Mouse (Mus musculus): Measurements from ENCODE around the gene Csnk1g2.

The Csnk1g2 gene

GRCm38 (mm10) chr10:80665459-80665858 lies 42.8 kb downstream of the Csnk1g2 start:
- in situ Hi-C loops (cut with MseI, MboI): no loop called here

DNA sequence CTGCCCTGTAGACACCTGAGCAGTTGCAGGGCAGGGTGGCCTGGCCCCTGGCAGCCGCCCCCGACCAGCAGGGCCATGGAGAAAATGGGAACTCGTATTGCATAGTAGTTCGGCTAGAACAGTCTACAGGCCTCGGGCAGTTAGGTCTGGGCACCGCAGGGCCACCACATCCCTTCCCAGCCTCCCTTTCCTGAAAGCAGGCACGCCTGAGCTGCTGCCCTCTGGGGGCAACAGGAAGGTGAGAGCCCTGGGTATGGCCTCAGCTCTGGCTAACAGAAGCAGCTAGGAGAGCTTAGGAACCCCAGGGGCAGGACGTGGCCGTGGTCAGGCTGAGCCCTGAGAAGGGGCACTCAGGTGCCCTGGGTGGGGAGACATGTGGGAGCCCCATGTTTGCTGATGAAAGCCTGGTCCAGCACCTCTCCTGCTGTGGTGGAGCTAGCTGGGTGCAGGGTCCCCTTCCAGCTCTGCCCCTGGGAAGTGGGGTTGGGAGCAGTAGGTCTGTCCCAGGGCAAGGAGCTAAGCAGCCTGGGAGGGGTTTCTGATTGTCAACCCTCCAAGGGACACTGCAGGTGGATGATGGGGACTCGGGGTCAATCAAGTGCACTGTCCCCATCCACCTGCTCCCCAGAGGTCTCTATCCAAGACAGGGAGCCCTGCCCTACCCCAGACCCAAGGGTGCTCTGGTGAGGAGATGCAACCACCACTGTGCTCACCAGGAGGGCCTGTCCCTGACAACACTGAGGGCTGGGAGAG lies 43.5 kb downstream of the Csnk1g2 start:
- in situ Hi-C loops (cut with MseI, MboI): no loop called here

GRCm38 (mm10) chr10:80666837-80667412 lies 44.3 kb downstream of the Csnk1g2 start:
- in situ Hi-C loops (cut with MseI, MboI): no loop called here

DNA sequence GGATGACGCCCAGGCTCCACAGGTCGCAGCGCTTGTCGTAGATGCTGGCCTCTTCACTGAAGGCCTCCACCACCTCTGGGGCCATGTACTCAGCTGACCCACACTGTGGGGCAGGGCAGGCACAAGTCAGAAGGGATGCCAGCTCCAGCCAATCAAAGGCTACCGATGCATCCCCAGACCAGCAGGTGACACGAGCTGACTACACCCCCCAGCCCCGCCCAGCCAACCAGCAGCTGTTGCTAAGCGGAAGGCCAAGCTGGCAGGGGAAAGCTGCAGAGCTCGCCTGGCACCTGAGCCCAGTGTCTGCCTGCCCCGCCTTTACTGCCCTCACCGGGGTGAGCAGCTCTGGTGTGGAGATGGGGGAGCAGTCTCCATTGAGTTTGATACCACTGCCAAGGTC lies 46.0 kb downstream of the Csnk1g2 start:
- in situ Hi-C loops (cut with MseI, MboI): no loop called here

- in situ Hi-C loops (cut with MseI, MboI): no loop called here
These were observed 46.4 kb downstream of the Csnk1g2 start for GRCm38 (mm10) chr10:80669018-80669417.

DNA sequence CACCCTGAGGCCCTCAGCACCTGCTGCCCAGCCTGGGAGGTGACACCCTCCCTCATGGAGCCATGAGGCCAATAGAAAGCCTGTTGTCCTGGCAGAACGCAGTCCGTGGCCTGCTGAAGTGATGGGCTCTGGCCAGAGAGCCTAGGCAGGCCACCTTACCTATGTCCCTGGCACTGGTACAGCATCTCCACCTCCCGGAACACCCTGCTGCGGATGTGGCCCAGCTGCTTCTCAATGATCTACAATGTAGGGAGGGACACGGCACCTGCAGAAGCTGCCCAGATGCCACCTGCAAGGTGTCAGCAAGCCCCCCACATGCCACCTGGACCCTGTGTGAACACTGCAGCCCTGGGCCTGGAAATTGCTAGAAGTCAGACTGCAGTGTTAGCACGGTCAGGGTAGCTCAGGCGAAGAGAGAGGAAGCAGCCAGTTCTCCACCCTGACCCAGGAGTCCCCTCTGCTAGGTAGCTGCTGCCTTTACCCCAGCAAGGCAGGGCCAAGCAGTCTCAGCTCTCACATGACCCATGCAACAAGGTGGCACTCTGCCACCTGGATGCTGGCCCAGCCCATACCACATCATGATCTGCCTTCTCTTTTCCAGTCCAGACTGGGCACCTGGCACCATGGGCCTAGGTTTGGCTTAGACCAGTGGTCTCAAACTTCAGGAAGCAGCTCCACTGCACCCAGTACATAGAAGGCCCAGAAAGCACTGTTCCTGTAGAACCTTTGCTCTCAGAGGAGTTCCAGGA lies 47.3 kb downstream of the Csnk1g2 start:
- in situ Hi-C loops (cut with MseI, MboI): no loop called here

DNA sequence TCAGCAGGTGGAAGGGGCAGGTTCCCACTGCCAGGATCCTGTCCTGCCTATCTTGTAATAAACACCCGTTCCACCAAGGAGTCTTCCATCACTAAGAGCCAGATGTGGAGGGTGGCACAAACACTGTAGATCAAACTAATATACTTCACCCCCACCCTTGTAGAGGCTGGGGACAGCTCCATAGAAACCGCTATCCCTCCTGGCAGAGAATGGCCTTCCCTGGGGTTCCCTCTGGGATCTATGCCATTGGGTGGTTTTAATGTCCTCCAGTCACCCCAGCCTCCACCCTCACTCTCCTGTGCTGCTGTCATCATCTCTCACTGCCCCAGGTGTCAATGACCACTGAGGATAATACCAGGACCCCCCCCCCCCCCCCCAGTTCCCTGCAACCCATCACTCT lies 47.9 kb downstream of the Csnk1g2 start:
- in situ Hi-C loops (cut with MseI, MboI): no loop called here

- in situ Hi-C loops (cut with MseI, MboI): no loop called here
These were observed 48.6 kb downstream of the Csnk1g2 start for GRCm38 (mm10) chr10:80671251-80671650.

GRCm38 (mm10) chr10:80671936-80672690 lies 49.5 kb downstream of the Csnk1g2 start:
- in situ Hi-C loops (cut with MseI, MboI): no loop called here

DNA sequence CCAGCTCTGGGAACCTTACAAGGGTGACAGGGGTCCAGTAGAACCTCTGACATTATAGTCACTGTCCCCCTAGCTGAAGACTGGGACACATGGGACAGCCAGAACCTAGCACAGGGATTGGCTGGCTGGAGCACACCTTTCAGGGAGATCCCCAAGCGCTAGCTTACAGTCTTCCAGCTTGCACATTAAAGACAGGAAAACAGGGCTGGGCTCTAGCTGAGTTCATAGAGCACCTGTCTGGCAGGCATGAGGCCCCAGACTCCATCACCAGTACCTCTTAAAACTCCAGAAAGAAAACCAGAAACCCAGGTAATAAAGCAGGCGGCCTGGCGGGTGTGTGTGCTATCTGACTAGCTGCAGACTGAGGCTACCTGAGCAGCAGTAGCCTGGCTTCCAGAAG lies 51.1 kb downstream of the Csnk1g2 start:
- in situ Hi-C loops (cut with MseI, MboI): no loop called here

- in situ Hi-C loops (cut with MseI, MboI): no loop called here
These were observed 51.6 kb downstream of the Csnk1g2 start for GRCm38 (mm10) chr10:80674161-80674711.

DNA sequence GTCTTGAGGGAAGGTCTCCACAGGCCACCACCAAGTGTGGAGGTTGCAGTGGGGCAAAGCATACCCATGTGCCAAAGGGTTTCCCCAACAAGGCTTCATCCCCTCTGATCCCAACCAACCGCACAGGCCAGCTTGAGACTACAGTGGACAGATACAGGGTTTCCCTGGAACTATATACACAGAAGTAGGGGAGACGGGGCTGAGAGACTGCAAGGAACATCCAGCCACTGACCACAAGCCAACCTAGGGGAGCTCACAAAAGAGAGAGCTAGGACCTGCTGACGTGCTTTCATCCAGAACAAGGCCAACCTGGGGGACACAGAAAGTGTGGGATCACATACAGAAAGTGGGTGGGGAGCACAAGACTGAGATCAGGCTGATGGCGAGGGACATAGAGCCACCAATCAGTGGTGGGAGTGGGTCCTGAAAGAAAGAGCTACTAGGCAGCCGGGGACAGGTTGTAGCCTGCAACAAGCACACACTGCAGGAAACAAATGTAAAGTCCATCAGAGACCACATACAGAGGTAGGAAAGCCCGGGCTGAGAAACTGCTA lies 52.3 kb downstream of the Csnk1g2 start:
- in situ Hi-C loops (cut with MseI, MboI): no loop called here

DNA sequence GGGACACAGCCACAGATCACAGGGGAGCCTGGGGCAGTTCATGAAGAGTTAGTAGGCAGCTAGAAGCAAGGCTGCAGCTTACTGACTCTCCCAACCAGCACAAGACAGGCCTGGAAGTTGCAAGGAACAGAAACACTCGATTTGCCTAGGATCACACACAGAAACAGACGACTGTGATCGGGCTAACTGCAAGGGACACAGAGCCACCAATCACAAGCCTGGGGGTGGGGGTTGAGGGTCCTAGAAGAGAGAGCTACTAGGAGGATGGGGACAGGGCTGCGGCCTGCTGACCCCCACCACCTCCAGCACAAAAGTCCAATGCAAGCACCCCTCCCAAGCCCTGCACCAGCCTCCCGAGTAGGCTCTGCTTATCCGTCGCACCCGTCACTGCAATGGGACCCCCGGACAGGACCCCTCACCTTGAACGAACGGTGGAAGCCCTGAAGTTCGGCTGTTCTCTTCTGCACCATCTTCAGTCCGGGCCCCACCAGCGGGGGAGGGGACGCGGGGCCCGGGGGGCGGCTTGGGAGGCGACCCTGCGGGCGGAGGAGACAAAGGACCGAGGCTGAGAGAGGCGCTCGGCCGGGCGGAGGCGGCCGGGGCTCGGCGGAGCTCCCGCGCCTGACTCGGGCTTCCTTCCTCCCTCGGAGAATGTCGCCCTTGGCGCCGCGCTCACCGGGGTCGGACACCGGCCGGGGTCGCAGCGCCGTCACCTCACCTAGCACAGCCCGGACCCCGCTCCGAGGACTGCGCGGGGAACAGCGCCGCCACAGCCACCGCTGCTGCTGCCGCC lies 53.0 kb downstream of the Csnk1g2 start:
- in situ Hi-C loops (cut with MseI, MboI): no loop called here

GRCm38 (mm10) chr10:80676198-80676928 lies 53.7 kb downstream of the Csnk1g2 start:
- in situ Hi-C loops (cut with MseI, MboI): no loop called here

DNA sequence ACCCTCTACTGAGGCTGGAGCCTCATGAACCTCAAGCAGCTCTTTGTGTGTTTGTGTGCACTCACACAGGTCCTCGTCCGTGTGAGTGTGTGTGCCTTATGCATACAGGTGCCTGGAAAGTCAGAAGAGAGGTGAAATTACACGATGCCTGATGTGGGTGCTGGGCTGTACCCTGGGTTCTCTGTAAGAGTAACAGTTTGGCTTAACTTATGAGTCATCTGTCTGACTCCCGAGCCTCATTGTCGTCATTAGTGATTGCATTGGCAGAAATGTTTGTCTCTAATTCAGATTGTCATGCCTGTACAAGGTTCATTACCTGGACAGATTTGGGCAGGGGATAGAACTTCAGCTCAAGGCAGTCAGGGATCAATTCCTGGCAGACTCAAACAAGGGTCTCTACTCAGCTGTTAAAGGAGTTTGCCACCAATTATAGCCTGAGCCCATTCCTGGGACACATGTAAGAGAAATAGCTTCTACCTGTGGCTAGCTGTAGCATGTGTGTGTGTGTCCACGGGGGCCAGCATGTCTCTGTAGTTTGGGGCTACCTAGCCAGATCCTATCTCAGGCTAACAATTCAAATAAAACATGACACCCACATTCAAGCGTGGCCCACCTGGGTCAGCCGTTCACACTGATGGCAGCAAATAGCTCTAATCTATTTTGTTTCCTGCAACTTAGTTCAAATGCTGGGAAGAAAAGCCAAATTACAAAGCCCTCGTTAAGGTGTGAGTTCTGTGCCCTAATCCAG lies 54.7 kb downstream of the Csnk1g2 start:
- in situ Hi-C loops (cut with MseI, MboI): no loop called here

- in situ Hi-C loops (cut with MseI, MboI): no loop called here
These were observed 55.4 kb downstream of the Csnk1g2 start, which contains the start of gene Mknk2 for GRCm38 (mm10) chr10:80677942-80678436. Gene Mknk2 (minus strand): TSS chr10:80678112.

DNA sequence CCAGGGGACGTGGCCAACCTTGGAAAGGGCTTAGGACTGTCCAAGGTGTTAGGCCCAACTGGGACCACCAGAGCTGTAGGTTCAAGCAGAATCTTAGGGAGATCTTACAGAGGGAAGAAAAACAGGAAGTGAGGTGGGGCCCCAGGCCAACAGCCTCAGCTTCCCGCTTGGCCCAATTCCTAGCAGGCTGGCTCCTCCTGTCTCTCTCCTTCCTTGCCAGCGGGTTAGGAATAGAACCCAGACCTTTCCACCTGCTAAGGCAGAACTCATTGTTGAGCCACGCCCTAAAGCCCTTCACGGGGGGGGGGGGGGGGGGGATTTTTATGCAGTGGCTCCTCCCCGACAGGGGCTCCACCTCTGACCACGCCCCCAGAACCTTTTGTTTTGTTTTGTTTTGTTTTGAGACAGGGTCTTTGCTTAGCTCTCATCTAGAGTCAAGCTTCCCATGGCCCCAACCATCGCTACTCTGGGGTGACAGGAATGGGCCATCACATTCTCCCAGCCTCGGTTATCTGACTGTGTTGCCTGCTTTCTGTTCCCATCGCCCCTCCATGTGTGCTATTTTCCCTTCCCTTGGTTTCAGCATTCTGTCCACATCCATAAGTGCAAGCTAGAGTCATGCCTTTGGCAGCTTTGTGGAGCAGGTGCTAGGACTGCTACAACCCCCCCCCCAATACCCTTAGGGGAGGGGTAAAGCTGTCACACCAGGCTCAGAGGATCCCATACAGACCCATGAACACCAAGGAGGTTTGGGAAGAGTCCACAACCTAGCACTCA lies 56.2 kb downstream of the Csnk1g2 start:
- in situ Hi-C loops (cut with MseI, MboI): no loop called here

Data from mouse trophoblast stem cell (cell line).